Mouse (Mus musculus): ENCODE results near the gene Susd6.
A peak's percentile ranks its signal among the peaks of the same experiment; 100 is the strongest.

Gene Susd6

GRCm38 (mm10) chr12:80813872-80814271, 23.6 kb downstream of the Susd6 start:
- DNase-seq (ENCODE audit: low spot score), result no peak

GRCm38 (mm10) chr12:80814529-80814928, 24.2 kb downstream of the Susd6 start:
- no peak for DNase-seq (ENCODE audit: low spot score)

- DNase-seq (ENCODE audit: low spot score), result no peak
Measured at GRCm38 (mm10) chr12:80815298-80815697, 25.0 kb downstream of the Susd6 start.

DNA sequence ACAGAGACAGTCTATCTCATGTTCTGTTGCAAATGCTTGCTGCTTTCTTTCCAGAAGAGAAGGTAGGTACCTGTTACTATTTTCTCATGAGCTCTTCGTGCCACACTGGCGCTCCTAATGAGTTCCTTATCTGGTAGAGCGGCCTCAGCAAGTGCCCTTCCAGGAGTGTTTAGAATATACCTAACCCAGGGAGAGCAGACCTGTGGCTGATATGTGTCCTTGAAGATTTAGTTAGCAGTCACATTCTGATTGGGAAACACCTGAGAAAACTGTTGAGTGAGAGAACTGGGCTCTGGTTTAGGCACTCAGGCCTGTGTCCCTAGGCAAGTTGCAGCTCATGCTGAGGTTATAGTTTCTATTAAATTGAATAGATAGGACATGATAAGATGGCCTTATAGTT, 25.6 kb downstream of the Susd6 start:
- DNase-seq (ENCODE audit: low spot score), result no peak

DNA sequence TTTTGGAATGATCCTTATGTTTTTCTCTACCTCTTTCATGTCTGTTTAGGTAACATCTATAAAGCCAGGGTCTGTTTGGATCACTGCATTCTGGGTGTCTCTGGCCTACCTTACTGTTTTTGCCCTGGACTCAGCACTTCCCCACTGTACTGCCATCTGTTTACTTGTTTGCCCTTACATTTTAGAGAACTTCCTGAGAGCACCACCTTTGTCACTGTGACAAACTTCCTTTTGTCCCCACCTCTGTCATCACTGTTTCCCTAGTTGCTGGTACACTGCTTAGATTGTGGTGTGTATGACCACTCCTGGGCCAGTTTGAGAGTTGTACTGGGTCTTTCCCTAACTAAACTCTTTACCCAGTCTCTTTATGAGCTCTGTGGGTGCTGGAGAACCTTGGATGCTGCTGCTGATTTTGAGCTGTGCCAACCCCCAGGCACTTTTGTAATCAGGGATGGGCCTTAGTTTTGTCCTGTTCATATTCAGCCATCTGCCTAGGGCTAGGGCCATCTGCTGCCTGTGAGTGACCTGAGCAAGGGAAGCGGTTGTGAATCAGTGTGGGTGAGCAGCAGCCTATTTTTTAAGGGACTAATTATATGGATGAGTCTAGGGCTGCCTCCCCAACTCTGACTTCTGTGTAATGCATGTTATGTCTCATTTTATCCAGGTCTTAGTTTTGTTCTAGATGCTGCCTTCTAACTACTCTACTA, 26.2 kb downstream of the Susd6 start:
- DNase-seq (ENCODE audit: low spot score), result no peak

GRCm38 (mm10) chr12:80817697-80818235, 27.5 kb downstream of the Susd6 start:
- DNase-seq (ENCODE audit: low spot score), result no peak

DNA sequence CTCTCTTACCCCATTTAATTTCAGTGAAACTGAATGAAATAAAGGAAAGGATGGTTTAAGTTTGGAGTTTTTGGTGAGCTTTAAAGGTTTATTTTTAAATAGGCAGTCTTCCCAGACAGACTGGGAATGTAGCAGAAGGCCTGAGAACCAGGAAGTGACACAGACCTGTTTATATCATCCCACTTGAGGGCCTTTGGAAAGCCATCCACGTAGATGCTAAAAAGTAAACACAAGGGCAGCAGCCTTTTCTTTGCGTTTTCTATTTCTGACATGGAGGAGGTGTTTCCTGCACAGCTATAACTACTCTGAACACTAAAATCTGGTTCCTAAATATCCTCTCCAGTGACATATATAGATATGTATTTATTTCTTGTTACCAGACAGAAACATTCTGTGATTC, 28.7 kb downstream of the Susd6 start:
- DNase-seq (ENCODE audit: low spot score), result peak; percentile 23

- DNase-seq (ENCODE audit: low spot score), result no peak
Measured at GRCm38 (mm10) chr12:80821312-80822007, 31.1 kb downstream of the Susd6 start.

DNA sequence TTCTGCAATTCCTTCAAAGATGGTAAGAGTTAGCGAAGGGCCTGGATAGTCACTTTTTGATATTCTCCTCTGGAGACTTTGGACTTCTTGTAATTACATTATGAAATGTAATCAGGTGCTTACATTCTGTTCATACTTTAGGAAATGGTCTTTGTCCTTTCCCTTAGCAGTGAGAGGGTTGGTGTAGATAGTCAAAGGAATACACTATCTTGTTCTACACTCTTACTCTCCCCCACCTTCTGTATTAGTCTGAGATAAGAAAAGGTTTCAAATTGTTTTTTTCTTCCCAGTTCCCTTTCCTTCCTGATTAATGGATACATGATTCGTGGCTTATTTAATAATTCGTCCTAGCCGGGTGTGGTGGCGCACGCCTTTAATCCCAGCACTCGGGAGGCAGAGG, 32.2 kb downstream of the Susd6 start:
- DNase-seq (ENCODE audit: low spot score), result no peak

- DNase-seq (ENCODE audit: low spot score), result no peak
Measured at GRCm38 (mm10) chr12:80824202-80824601, 33.9 kb downstream of the Susd6 start.

DNA sequence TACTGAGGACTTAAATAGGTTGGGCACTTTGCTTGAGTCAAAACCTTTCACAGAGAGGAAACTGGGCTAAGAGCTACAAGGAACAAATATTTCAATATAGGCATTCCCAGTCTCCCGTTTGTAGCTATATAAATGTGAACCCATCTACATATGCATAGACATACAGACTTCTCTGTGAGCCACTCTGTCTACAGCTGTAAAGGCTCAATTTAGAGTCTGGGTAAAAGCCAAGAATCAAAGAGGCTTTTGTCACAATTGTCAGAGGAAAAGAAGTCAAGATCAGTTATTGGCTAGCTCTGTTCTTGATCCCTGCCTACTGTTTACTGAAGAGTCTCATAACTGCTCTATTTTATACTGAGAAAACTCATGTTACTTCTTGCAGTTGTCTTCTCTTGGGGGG, 36.1 kb downstream of the Susd6 start:
- no peak for DNase-seq (ENCODE audit: low spot score)

GRCm38 (mm10) chr12:80827464-80828015, 37.2 kb downstream of the Susd6 start:
- DNase-seq (ENCODE audit: low spot score), result no peak

- no peak for DNase-seq (ENCODE audit: low spot score)
Measured at GRCm38 (mm10) chr12:80828020-80828419, 37.7 kb downstream of the Susd6 start.

DNA sequence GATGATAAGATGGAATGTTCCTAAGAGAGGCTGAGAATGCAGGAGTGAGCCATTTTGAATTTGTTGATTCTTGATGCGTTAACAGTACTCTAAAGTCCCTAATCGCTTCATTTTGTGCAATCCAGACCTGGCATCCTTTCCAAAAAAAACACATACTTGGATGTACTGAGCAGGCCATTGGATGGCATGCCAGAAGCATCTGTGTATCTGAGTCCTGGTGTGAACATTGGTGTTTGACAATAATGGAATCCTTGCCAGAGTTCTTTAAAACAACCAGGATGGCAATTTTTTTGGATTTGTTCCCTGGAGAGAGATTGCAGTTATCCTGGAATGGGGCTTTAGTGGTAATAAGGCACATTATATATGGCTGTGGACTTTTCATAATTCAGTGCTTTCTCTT, 38.6 kb downstream of the Susd6 start:
- no peak for DNase-seq (ENCODE audit: low spot score)

GRCm38 (mm10) chr12:80830211-80830610, 39.9 kb downstream of the Susd6 start:
- DNase-seq (ENCODE audit: low spot score), result no peak

GRCm38 (mm10) chr12:80830820-80831219, 40.5 kb downstream of the Susd6 start:
- DNase-seq (ENCODE audit: low spot score), result no peak

- no peak for DNase-seq (ENCODE audit: low spot score)
Measured at GRCm38 (mm10) chr12:80832313-80832712, 42.0 kb downstream of the Susd6 start.

- DNase-seq (ENCODE audit: low spot score), result peak; percentile 18
Measured at GRCm38 (mm10) chr12:80833541-80833940, 43.2 kb downstream of the Susd6 start.

DNA sequence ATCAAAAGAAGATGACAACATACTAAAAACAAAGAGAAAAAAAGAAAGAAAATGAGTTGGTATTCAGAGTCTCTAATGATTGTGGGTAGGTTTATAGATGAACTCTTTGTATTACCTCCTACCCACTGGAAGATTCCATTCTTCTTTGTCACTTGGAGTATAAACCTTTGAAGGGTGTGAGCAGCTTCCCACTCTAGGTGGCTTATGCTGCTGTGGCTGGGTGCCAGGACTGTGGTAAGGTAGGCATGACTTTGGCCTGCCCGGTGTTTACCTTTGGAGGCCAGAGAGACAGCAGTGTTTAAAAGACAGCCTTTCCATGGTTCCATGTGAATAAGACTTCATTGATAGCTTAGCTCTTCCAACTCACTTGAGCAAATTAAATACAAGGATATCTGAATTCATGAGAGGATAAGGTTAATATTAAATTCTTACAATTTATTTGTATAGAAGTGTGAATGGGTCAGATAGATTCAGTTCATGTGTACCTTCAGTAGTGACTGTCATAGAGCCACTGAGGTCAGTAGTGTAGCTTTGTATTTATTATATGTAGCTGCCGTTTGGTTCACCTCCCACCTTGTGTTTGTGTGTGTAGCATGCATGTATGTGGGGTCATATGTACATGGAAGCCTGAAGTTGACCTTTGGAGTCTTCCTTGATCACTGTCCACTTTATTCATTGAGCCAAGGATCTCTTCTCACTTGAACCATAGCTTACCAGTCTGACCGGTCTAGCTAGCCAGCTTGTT, 44.0 kb downstream of the Susd6 start:
- no peak for DNase-seq (ENCODE audit: low spot score)

DNA sequence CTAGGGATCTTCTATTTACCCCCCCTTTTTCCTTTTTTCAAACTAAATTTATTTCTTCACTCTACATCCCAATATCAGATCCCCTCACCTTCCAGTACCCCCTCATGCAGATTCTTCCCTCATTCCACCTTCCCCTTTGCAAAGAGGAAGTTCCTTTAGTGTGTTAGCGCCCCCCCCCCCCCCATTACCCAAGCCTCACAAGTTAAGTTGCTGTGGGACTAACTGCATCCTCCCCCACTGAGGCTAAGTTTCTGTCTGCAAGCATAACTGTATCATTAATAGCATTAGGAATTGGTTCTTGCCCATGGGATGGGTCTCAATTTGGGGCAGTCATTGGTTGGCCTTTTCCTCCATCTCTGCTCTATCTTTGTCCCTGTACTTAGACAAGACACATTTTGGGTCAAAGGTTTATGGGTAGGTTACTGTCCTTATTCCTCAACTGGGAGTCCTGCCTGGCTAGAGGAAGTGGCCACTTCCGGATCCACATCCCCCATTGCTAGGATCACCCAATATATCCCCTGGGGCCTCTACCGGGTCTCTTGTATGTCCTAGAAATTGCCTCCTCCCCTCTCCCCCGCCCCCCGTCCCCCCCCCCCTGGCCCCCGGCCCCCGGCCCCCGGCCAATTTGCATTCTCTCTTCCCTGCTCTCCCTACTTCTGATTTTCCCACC, 44.7 kb downstream of the Susd6 start:
- DNase-seq (ENCODE audit: low spot score), result no peak

DNA sequence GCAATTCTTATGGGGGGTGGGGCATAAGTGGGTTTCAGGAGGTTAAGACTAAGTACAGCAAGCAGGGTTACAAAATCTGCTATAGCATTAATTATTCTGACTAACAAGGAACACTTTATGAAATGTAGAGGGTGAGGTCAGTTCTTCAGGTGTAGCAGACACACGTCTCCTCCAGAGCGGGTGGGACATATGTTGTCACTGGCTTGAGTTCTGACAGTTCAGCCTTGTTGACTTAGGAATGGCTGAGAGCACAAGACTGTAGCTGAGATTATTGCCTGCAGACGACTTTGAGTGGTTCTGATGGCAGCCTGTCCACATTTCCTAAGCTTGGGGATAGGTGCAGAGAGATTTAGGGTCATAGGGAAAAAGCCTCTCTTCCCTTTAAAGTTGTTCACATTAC, 47.3 kb downstream of the Susd6 start:
- no peak for DNase-seq (ENCODE audit: low spot score)

DNA sequence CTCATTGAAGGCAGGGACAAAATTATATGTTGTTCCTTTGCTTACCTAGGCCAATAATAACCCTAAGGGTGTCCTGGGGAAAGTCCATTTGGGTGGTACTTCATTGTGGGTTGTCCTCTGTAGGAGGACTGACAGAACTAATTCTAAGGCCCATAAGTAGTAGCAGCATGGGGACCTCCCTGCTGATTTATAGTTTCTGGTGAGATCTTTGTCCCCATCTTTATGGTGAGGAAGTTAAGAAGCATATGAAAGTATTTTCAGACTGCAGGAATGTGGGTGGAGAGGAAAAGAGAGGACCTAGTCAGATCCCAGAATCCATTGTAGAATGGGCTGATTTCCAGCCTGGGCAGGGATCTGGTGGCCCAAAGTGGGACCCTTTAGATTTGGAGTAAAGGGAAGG, 48.0 kb downstream of the Susd6 start:
- DNase-seq (ENCODE audit: low spot score), result no peak
